Mouse (Mus musculus): ENCODE measurements around the gene Abcd3. TPM values are rescaled to one million over a fixed set of nuclear protein-coding genes. Genes with fewer than 3 reads are reported as not detected.

The Abcd3 gene
- polyA plus RNA-seq, 1 experiment from 2014 or later, result 58.1 TPM

- Histone ChIP-seq H3K9me3 (0 out of 2 replicates have a peak, but pooled peaks cover 6% of the 10 kb centered on the region), H3K4me2 (no peak overlapping the region), H3K36me3 (no peaks in the 10 kb centered on the region), H3K4me3 (replicated peaks) (no peak overlapping the region), H3K9ac (replicated peaks) (no peak overlapping the region), H3K27me3 (no peaks in the 10 kb centered on the region), H3K27ac (no peak overlapping the region), H3K4me1 (replicated peaks) (peaks cover 5% of the 10 kb centered on the region; the same call in 1 of the 2 replicates)
- 42% methylated on average over 7 of the region's 7 CpGs for WGBS
- ATAC-seq (ENCODE audit: insufficient number of reproducible peaks, insufficient read depth, low FRiP score, low TSS enrichment, low read depth), result no peak
Observed at GRCm38 (mm10) chr3:121842306-121842860, 27.3 kb upstream of the Abcd3 start.

GRCm38 (mm10) chr3:121841412-121842014, 26.4 kb upstream of the Abcd3 start:
- Histone ChIP-seq H3K4me1 (replicated peaks) (peaks cover 5% of the 10 kb centered on the region; the same call in 1 of the 2 replicates), H3K36me3 (no peaks in the 10 kb centered on the region), H3K27me3 (no peaks in the 10 kb centered on the region), H3K4me2 (no peak overlapping the region), H3K9ac (replicated peaks) (no peak overlapping the region), H3K9me3 (0 out of 2 replicates have a peak, but pooled peaks cover 6% of the 10 kb centered on the region), H3K4me3 (replicated peaks) (no peak overlapping the region), H3K27ac (no peak overlapping the region)
- 76% methylated on average over 9 of the region's 9 CpGs for WGBS
- no peak for ATAC-seq (ENCODE audit: insufficient number of reproducible peaks, insufficient read depth, low FRiP score, low TSS enrichment, low read depth)

GRCm38 (mm10) chr3:121840351-121840750, 25.2 kb upstream of the Abcd3 start:
- Histone ChIP-seq H3K9ac (replicated peaks) (no peak overlapping the region), H3K4me1 (replicated peaks) (peaks cover 5% of the 10 kb centered on the region; the same call in 1 of the 2 replicates), H3K9me3 (0 out of 2 replicates have a peak, but pooled peaks cover 6% of the 10 kb centered on the region), H3K36me3 (no peaks in the 10 kb centered on the region), H3K27me3 (no peaks in the 10 kb centered on the region), H3K4me2 (no peak overlapping the region), H3K4me3 (replicated peaks) (no peak overlapping the region), H3K27ac (no peak overlapping the region)
- no peak for ATAC-seq (ENCODE audit: insufficient number of reproducible peaks, insufficient read depth, low FRiP score, low TSS enrichment, low read depth)
- WGBS, result 94% methylated on average over 8 of the region's 8 CpGs

- Histone ChIP-seq H3K9me3 (0 out of 2 replicates have a peak, but pooled peaks cover 6% of the 10 kb centered on the region), H3K9ac (replicated peaks) (no peak overlapping the region), H3K27ac (no peak overlapping the region), H3K36me3 (no peaks in the 10 kb centered on the region), H3K27me3 (no peaks in the 10 kb centered on the region; the same call in 1 of the 2 replicates), H3K4me1 (replicated peaks) (no peaks in the 10 kb centered on the region), H3K4me2 (no peak overlapping the region), H3K4me3 (replicated peaks) (no peak overlapping the region)
- 77% methylated on average over 2 of the region's 2 CpGs for WGBS
- no peak for ATAC-seq (ENCODE audit: insufficient number of reproducible peaks, insufficient read depth, low FRiP score, low TSS enrichment, low read depth)
Observed at GRCm38 (mm10) chr3:121834732-121835131, 19.6 kb upstream of the Abcd3 start.

GRCm38 (mm10) chr3:121834250-121834649, 19.1 kb upstream of the Abcd3 start:
- H3K4me1 ChIP-seq (replicated peaks), result no peaks in the 10 kb centered on the region
- no peak overlapping the region for H3K4me3 ChIP-seq (replicated peaks)
- no peak overlapping the region for H3K27ac ChIP-seq
- H3K4me2 ChIP-seq, result no peak overlapping the region
- ATAC-seq (ENCODE audit: insufficient number of reproducible peaks, insufficient read depth, low FRiP score, low TSS enrichment, low read depth), result no peak
- H3K9me3 ChIP-seq, result 0 out of 2 replicates have a peak, but pooled peaks cover 6% of the 10 kb centered on the region
- no peaks in the 10 kb centered on the region; the same call in 1 of the 2 replicates for H3K27me3 ChIP-seq
- 79% methylated on average over 4 of the region's 4 CpGs for WGBS
- H3K9ac ChIP-seq (replicated peaks), result no peak overlapping the region
- H3K36me3 ChIP-seq, result no peaks in the 10 kb centered on the region

GRCm38 (mm10) chr3:121825092-121825491, 10.0 kb upstream of the Abcd3 start:
- no peak for ATAC-seq (ENCODE audit: insufficient number of reproducible peaks, insufficient read depth, low FRiP score, low TSS enrichment, low read depth)
- H3K4me2 ChIP-seq, result no peak overlapping the region
- 74% methylated on average over 1 of the region's 1 CpGs for WGBS
- peaks cover 5% of the 10 kb centered on the region; the same call in 1 of the 2 replicates for H3K4me1 ChIP-seq (replicated peaks)
- H3K27ac ChIP-seq, result no peak overlapping the region
- no peak overlapping the region for H3K4me3 ChIP-seq (replicated peaks)
- no peaks in the 10 kb centered on the region for H3K27me3 ChIP-seq
- H3K9me3 ChIP-seq, result 0 out of 2 replicates have a peak, but pooled peaks cover 6% of the 10 kb centered on the region
- H3K36me3 ChIP-seq, result no peaks in the 10 kb centered on the region
- H3K9ac ChIP-seq (replicated peaks), result no peak overlapping the region

- Histone ChIP-seq H3K4me2 (no peak overlapping the region), H3K9ac (replicated peaks) (no peak overlapping the region), H3K27me3 (no peaks in the 10 kb centered on the region), H3K4me1 (replicated peaks) (peaks cover 11% of the 10 kb centered on the region; the same call in 1 of the 2 replicates), H3K4me3 (replicated peaks) (no peak overlapping the region), H3K36me3 (no peaks in the 10 kb centered on the region), H3K27ac (no peak overlapping the region), H3K9me3 (0 out of 2 replicates have a peak, but pooled peaks cover 6% of the 10 kb centered on the region)
- no peak for ATAC-seq (ENCODE audit: insufficient number of reproducible peaks, insufficient read depth, low FRiP score, low TSS enrichment, low read depth)
- WGBS, result 91% methylated on average over 1 of the region's 1 CpGs
Observed at GRCm38 (mm10) chr3:121824319-121824718, 9.2 kb upstream of the Abcd3 start.

GRCm38 (mm10) chr3:121822643-121823042, 7.5 kb upstream of the Abcd3 start:
- no peak for ATAC-seq (ENCODE audit: insufficient number of reproducible peaks, insufficient read depth, low FRiP score, low TSS enrichment, low read depth)
- 42% methylated on average over 5 of the region's 5 CpGs for WGBS
- no peaks in the 10 kb centered on the region for H3K36me3 ChIP-seq

GRCm38 (mm10) chr3:121821559-121822143, 6.5 kb upstream of the Abcd3 start:
- peaks cover 16% of the 10 kb centered on the region; the same call in 1 of the 2 replicates for H3K4me1 ChIP-seq (replicated peaks)
- H3K36me3 ChIP-seq, result no peaks in the 10 kb centered on the region
- WGBS, result 84% methylated on average over 8 of the region's 8 CpGs
- H3K4me2 ChIP-seq, result no peak overlapping the region
- H3K4me3 ChIP-seq (replicated peaks), result no peak overlapping the region
- no peak overlapping the region for H3K9ac ChIP-seq (replicated peaks)
- no peaks in the 10 kb centered on the region for H3K27me3 ChIP-seq
- no peaks in the 10 kb centered on the region for H3K9me3 ChIP-seq
- no peak for ATAC-seq (ENCODE audit: insufficient number of reproducible peaks, insufficient read depth, low FRiP score, low TSS enrichment, low read depth)
- no peak overlapping the region for H3K27ac ChIP-seq

More at GRCm38 (mm10) chr3:121822643-121823042, 7.5 kb upstream of the Abcd3 start:
- no peak overlapping the region for H3K9ac ChIP-seq (replicated peaks)
- no peak overlapping the region for H3K27ac ChIP-seq
- no peaks in the 10 kb centered on the region for H3K27me3 ChIP-seq
- H3K4me1 ChIP-seq (replicated peaks), result peaks cover 16% of the 10 kb centered on the region; the same call in 1 of the 2 replicates
- H3K4me2 ChIP-seq, result no peak overlapping the region
- H3K9me3 ChIP-seq, result 0 out of 2 replicates have a peak, but pooled peaks cover 6% of the 10 kb centered on the region
- no peak overlapping the region for H3K4me3 ChIP-seq (replicated peaks)

- 84% methylated on average over 3 of the region's 3 CpGs for WGBS
- H3K9me3 ChIP-seq, result no peaks in the 10 kb centered on the region
- no peak for ATAC-seq (ENCODE audit: insufficient number of reproducible peaks, insufficient read depth, low FRiP score, low TSS enrichment, low read depth)
Observed at GRCm38 (mm10) chr3:121819693-121820200, 4.6 kb upstream of the Abcd3 start.

GRCm38 (mm10) chr3:121818736-121819396, 3.8 kb upstream of the Abcd3 start:
- no peaks in the 10 kb centered on the region for H3K36me3 ChIP-seq
- no peak overlapping the region for H3K27ac ChIP-seq
- WGBS, result 68% methylated on average over 10 of the region's 10 CpGs
- H3K4me1 ChIP-seq (replicated peaks), result peaks cover 20% of the 10 kb centered on the region; the same call in 1 of the 2 replicates
- no peak overlapping the region for H3K9ac ChIP-seq (replicated peaks)
- H3K9me3 ChIP-seq, result no peaks in the 10 kb centered on the region
- ATAC-seq (ENCODE audit: insufficient number of reproducible peaks, insufficient read depth, low FRiP score, low TSS enrichment, low read depth), result no peak
- H3K4me3 ChIP-seq (replicated peaks), result no peak overlapping the region
- H3K4me2 ChIP-seq, result no peak overlapping the region
- no peaks in the 10 kb centered on the region for H3K27me3 ChIP-seq

More at GRCm38 (mm10) chr3:121819693-121820200, 4.6 kb upstream of the Abcd3 start:
- Histone ChIP-seq H3K4me1 (replicated peaks) (peaks cover 16% of the 10 kb centered on the region; the same call in 1 of the 2 replicates), H3K4me3 (replicated peaks) (no peak overlapping the region), H3K27ac (no peak overlapping the region), H3K4me2 (no peak overlapping the region), H3K36me3 (no peaks in the 10 kb centered on the region), H3K27me3 (no peaks in the 10 kb centered on the region), H3K9ac (replicated peaks) (no peak overlapping the region)
